Mouse (Mus musculus) thymus, postnatal 0 days (tissue): ENCODE measurements around the gene Fam169b. TPM values are rescaled to one million over a fixed set of nuclear protein-coding genes. Genes with fewer than 3 reads are reported as not detected.

Experiments used
- DNase-seq: peaks from one replicate; pipeline ENCODE4 v3.0.0-alpha.2; 2015; ENCODE audit warnings: low spot score
- polyA plus RNA-seq: library from polyadenylated mRNA; unstranded; fragments of >200 nt; fragmentation: Nextera tagmentation; extraction: Ambion mirVana; gene quantifications from 2 replicates; pipeline ENCODE4 v1.2.1, GENCODE M21; 2015

Gene Fam169b
- polyA plus RNA-seq, 1 experiment from 2014 or later, result 40.0 TPM

GRCm38 (mm10) chr7:68318006-68318788 lies 44.6 kb downstream of the Fam169b start:
- DNase-seq, result no peak

- no peak for DNase-seq
These were observed 45.3 kb downstream of the Fam169b start for GRCm38 (mm10) chr7:68318979-68319378.

GRCm38 (mm10) chr7:68320078-68320810 lies 46.6 kb downstream of the Fam169b start:
- no peak for DNase-seq

GRCm38 (mm10) chr7:68323051-68323450 lies 49.4 kb downstream of the Fam169b start:
- peak; percentile 71 for DNase-seq

- DNase-seq, result no peak
These were observed 52.6 kb downstream of the Fam169b start for GRCm38 (mm10) chr7:68326190-68326722.

- DNase-seq, result peak; percentile 58
These were observed 55.4 kb downstream of the Fam169b start for GRCm38 (mm10) chr7:68329000-68329399.

- DNase-seq, result no peak
These were observed 59.2 kb downstream of the Fam169b start for GRCm38 (mm10) chr7:68332799-68333198.

- no peak for DNase-seq
These were observed 63.6 kb downstream of the Fam169b start for GRCm38 (mm10) chr7:68337080-68337781.

- DNase-seq, result no peak
These were observed 65.0 kb downstream of the Fam169b start for GRCm38 (mm10) chr7:68338680-68339079.

GRCm38 (mm10) chr7:68344561-68344960 lies 70.9 kb downstream of the Fam169b start:
- DNase-seq, result no peak

- DNase-seq, result no peak
These were observed 72.3 kb downstream of the Fam169b start for GRCm38 (mm10) chr7:68345963-68346362.

- no peak for DNase-seq
These were observed 81.9 kb downstream of the Fam169b start for GRCm38 (mm10) chr7:68355325-68356076.

- peak; percentile 69 for DNase-seq
These were observed 83.8 kb downstream of the Fam169b start for GRCm38 (mm10) chr7:68357407-68357806.

- DNase-seq, result no peak
These were observed 89.0 kb downstream of the Fam169b start for GRCm38 (mm10) chr7:68362609-68363008.

GRCm38 (mm10) chr7:68365711-68366110 lies 92.1 kb downstream of the Fam169b start:
- DNase-seq, result no peak

GRCm38 (mm10) chr7:68368948-68369347 lies 95.3 kb downstream of the Fam169b start:
- DNase-seq, result no peak

GRCm38 (mm10) chr7:68369694-68370093 lies 96.1 kb downstream of the Fam169b start:
- peak; percentile 86 for DNase-seq

GRCm38 (mm10) chr7:68374109-68374857 lies 100.6 kb downstream of the Fam169b start:
- DNase-seq, result peak; percentile 75

GRCm38 (mm10) chr7:68382187-68382586 lies 108.5 kb downstream of the Fam169b start:
- no peak for DNase-seq

- DNase-seq, result no peak
These were observed 113.1 kb downstream of the Fam169b start for GRCm38 (mm10) chr7:68386767-68387166.
